Mouse (Mus musculus): ENCODE results near the gene Iqcc. TPM values are rescaled to one million over a fixed set of nuclear protein-coding genes. Genes with fewer than 3 reads are reported as not detected.

Gene Iqcc
- polyA plus RNA-seq, 1 experiment from 2014 or later, result 15.8 TPM

GRCm38 (mm10) chr4:129600233-129601158 is 18.4 kb downstream of the Iqcc start, which contains the start of the genes Eif3i and Tmem234:
Gene Eif3i, minus strand, starts transcription at chr4:129600648.
Gene Tmem234, plus strand, starts transcription at chr4:129600668.
- H3K27me3 ChIP-seq (ENCODE audit: control insufficient read depth, insufficient read depth, low read length), result no peaks in the 10 kb centered on the region
- H3K9me3 ChIP-seq (ENCODE audit: control insufficient read depth, low read length), result no peaks in the 10 kb centered on the region
- peak within 1 kb of the TSS; percentile 83 for H3K27ac ChIP-seq (replicated peaks)
- DNase-seq (ENCODE audit: low spot score) (peak; percentile 87), ATAC-seq (ENCODE audit: low FRiP score, low TSS enrichment) (peak; percentile 91)
- H3K36me3 ChIP-seq (ENCODE audit: control insufficient read depth, insufficient read depth, low read length), result peaks cover 8% of the 10 kb centered on the region; the same call in 1 of the 2 replicates
- TF ChIP-seq CTCF (IDR thresholded peaks at IDR 0.05; ENCODE audit: low read depth), result peak; percentile 24; the same call in 1 of the 2 replicates
- TF ChIP-seq EP300 (optimal IDR thresholded peaks at IDR 0.05), result no peak
- H3K4me2 ChIP-seq (replicated peaks; ENCODE audit: low read depth), result peak within 1 kb of the TSS; percentile 88
- peak within 1 kb of the TSS; percentile 98 for H3K4me3 ChIP-seq (ENCODE audit: low read depth, low read length)
- under 1% methylated on average over 74 of the region's 74 CpGs for WGBS
- H3K4me1 ChIP-seq (replicated peaks; ENCODE audit: control insufficient read depth, insufficient read depth), result peaks cover 7% of the 10 kb centered on the region; the same call in 1 of the 2 replicates
- peak within 1 kb of the TSS; percentile 92 for H3K9ac ChIP-seq (ENCODE audit: low read length)

GRCm38 (mm10) chr4:129588865-129589264 is 30.0 kb downstream of the Iqcc start:
- Histone ChIP-seq H3K9me3 (ENCODE audit: control insufficient read depth, low read length) (no peaks in the 10 kb centered on the region), H3K27ac (replicated peaks) (no peak overlapping the region), H3K27me3 (ENCODE audit: control insufficient read depth, insufficient read depth, low read length) (no peaks in the 10 kb centered on the region), H3K36me3 (ENCODE audit: control insufficient read depth, insufficient read depth, low read length) (peaks cover 16% of the 10 kb centered on the region), H3K4me1 (replicated peaks; ENCODE audit: control insufficient read depth, insufficient read depth) (0 out of 2 replicates have a peak, but pooled peaks cover 3% of the 10 kb centered on the region), H3K4me2 (replicated peaks; ENCODE audit: low read depth) (no peak overlapping the region), H3K4me3 (ENCODE audit: low read depth, low read length) (no peak overlapping the region), H3K9ac (ENCODE audit: low read length) (no peak overlapping the region)
- 70% methylated on average over 4 of the region's 4 CpGs for WGBS
- TF ChIP-seq EP300 (optimal IDR thresholded peaks at IDR 0.05), result no peak
- TF ChIP-seq CTCF (IDR thresholded peaks at IDR 0.05; ENCODE audit: low read depth), result no peak
- DNase-seq (ENCODE audit: low spot score) (no peak), ATAC-seq (ENCODE audit: low FRiP score, low TSS enrichment) (no peak)

GRCm38 (mm10) chr4:129586943-129587342 is 32.0 kb downstream of the Iqcc start:
- Histone ChIP-seq H3K9me3 (ENCODE audit: control insufficient read depth, low read length) (no peaks in the 10 kb centered on the region), H3K4me2 (replicated peaks; ENCODE audit: low read depth) (no peak overlapping the region), H3K36me3 (ENCODE audit: control insufficient read depth, insufficient read depth, low read length) (peaks cover 2% of the 10 kb centered on the region; the same call in 1 of the 2 replicates), H3K27ac (replicated peaks) (no peak overlapping the region), H3K27me3 (ENCODE audit: control insufficient read depth, insufficient read depth, low read length) (no peaks in the 10 kb centered on the region), H3K9ac (ENCODE audit: low read length) (no peak overlapping the region), H3K4me1 (replicated peaks; ENCODE audit: control insufficient read depth, insufficient read depth) (0 out of 2 replicates have a peak, but pooled peaks cover 3% of the 10 kb centered on the region), H3K4me3 (ENCODE audit: low read depth, low read length) (no peak overlapping the region)
- TF ChIP-seq CTCF (IDR thresholded peaks at IDR 0.05; ENCODE audit: low read depth) (no peak), EP300 (optimal IDR thresholded peaks at IDR 0.05) (no peak)
- 23% methylated on average over 1 of the region's 1 CpGs for WGBS
- DNase-seq (ENCODE audit: low spot score) (no peak), ATAC-seq (ENCODE audit: low FRiP score, low TSS enrichment) (no peak)

GRCm38 (mm10) chr4:129585773-129586172 is 33.1 kb downstream of the Iqcc start:
- no peak overlapping the region for H3K9ac ChIP-seq (ENCODE audit: low read length)
- 89% methylated on average over 9 of the region's 9 CpGs for WGBS
- no peak for ATAC-seq (ENCODE audit: low FRiP score, low TSS enrichment)
- no peak overlapping the region for H3K4me3 ChIP-seq (ENCODE audit: low read depth, low read length)
- TF ChIP-seq CTCF (IDR thresholded peaks at IDR 0.05; ENCODE audit: low read depth), result no peak
- TF ChIP-seq EP300 (optimal IDR thresholded peaks at IDR 0.05), result no peak
- peak overlapping the region; percentile 69 for H3K4me2 ChIP-seq (replicated peaks; ENCODE audit: low read depth)
- H3K4me1 ChIP-seq (replicated peaks; ENCODE audit: control insufficient read depth, insufficient read depth), result 0 out of 2 replicates have a peak, but pooled peaks cover 3% of the 10 kb centered on the region
- no peaks in the 10 kb centered on the region for H3K27me3 ChIP-seq (ENCODE audit: control insufficient read depth, insufficient read depth, low read length)
- no peaks in the 10 kb centered on the region for H3K36me3 ChIP-seq (ENCODE audit: control insufficient read depth, insufficient read depth, low read length)
- H3K27ac ChIP-seq (replicated peaks), result no peak overlapping the region
- no peaks in the 10 kb centered on the region for H3K9me3 ChIP-seq (ENCODE audit: control insufficient read depth, low read length)
- no peak for DNase-seq (ENCODE audit: low spot score)

- H3K4me2 ChIP-seq (replicated peaks; ENCODE audit: low read depth), result peak overlapping the region; percentile 69
- H3K4me1 ChIP-seq (replicated peaks; ENCODE audit: control insufficient read depth, insufficient read depth), result 0 out of 2 replicates have a peak, but pooled peaks cover 3% of the 10 kb centered on the region
- peak overlapping the region; percentile 78 for H3K27ac ChIP-seq (replicated peaks)
- no peaks in the 10 kb centered on the region for H3K36me3 ChIP-seq (ENCODE audit: control insufficient read depth, insufficient read depth, low read length)
- TF ChIP-seq CTCF (IDR thresholded peaks at IDR 0.05; ENCODE audit: low read depth), result peak; percentile 82
- no peak for TF ChIP-seq EP300 (optimal IDR thresholded peaks at IDR 0.05)
- no peaks in the 10 kb centered on the region for H3K9me3 ChIP-seq (ENCODE audit: control insufficient read depth, low read length)
- H3K27me3 ChIP-seq (ENCODE audit: control insufficient read depth, insufficient read depth, low read length), result no peaks in the 10 kb centered on the region
- DNase-seq (ENCODE audit: low spot score), result peak; percentile 87
- peak overlapping the region; percentile 63 for H3K9ac ChIP-seq (ENCODE audit: low read length)
- 2% methylated on average over 36 of the region's 36 CpGs for WGBS
- ATAC-seq (ENCODE audit: low FRiP score, low TSS enrichment), result peak; percentile 87
- peak overlapping the region; percentile 43 for H3K4me3 ChIP-seq (ENCODE audit: low read depth, low read length)
These were observed 33.9 kb downstream of the Iqcc start for GRCm38 (mm10) chr4:129584884-129585608.
